Mouse (Mus musculus): Measurements from ENCODE around the gene Rnf187. TPM values are rescaled to one million over a fixed set of nuclear protein-coding genes. Genes with fewer than 3 reads are reported as not detected.

Gene Rnf187
- polyA plus RNA-seq (2017; shearing (Covaris generic)): 11.3 TPM

DNA sequence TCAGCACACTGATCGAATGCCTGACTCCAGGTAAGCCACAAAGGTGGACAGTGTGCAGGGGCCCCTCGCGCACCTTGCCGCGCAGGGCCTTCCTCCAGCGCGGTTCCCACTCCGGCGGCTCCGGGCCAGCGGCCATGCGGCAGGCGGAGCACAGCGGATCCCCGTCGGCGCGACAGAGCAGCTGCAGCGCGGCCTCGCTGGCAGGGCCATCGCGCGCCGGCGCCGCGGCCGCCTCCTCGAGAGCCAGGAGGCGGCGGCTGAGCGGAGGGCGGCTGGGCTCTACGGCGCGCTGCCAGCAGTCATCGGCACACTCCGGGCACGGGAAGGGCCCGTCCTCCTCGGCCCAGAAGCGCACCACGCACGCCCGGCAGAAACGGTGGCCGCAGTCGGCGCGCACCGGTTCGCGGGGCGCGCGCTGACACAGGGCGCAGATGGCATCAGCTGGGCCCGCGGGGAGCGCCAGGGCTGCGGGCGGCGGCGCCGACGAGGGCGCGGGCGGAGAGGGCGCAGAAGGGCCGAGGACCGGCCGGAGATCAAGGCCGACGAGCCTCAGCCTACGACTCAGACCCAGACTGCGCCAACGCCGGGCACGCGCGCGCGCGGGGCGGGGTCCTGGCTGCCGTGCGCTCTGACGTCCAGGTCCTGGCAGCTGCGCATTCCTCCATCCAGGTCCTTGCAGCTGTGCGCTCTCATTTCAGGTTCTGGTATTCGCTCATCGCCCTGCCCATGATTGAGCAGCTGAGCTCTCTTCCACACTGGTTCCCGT is at the start of gene Rnf187:
Gene Rnf187, minus strand, starts transcription at position 595 of the 766 bp plus-strand sequence.

DNA sequence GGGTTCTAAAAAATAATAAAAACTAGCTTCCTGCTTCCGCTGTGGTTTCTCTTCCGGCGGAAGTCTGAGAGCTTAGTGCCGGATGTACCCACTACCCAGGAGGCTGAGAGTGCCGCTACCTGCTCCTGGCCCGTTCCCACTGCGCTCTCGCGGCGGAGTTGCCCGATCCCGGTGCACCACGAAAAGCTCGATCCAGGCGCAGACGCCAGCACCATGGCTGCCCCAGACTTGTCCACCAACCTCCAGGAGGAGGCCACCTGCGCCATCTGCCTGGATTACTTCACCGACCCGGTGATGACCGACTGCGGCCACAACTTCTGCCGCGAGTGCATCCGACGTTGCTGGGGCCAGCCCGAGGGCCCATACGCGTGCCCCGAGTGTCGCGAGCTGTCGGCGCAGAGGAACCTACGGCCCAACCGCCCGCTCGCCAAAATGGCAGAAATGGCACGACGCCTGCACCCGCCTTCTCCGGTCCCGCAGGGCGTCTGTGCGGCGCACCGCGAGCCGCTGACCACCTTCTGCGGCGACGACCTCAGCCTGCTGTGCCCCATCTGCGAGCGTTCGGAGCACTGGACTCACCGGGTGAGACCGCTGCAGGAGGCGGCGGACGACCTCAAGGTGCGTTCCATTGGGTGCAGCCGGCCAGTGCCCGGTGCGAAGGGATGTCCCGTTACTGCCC is 39.5 kb upstream of the Rnf187 start, which contains the start of gene Trim11:
Gene Trim11, plus strand, starts transcription at position 67 of the 679 bp plus-strand sequence.

DNA sequence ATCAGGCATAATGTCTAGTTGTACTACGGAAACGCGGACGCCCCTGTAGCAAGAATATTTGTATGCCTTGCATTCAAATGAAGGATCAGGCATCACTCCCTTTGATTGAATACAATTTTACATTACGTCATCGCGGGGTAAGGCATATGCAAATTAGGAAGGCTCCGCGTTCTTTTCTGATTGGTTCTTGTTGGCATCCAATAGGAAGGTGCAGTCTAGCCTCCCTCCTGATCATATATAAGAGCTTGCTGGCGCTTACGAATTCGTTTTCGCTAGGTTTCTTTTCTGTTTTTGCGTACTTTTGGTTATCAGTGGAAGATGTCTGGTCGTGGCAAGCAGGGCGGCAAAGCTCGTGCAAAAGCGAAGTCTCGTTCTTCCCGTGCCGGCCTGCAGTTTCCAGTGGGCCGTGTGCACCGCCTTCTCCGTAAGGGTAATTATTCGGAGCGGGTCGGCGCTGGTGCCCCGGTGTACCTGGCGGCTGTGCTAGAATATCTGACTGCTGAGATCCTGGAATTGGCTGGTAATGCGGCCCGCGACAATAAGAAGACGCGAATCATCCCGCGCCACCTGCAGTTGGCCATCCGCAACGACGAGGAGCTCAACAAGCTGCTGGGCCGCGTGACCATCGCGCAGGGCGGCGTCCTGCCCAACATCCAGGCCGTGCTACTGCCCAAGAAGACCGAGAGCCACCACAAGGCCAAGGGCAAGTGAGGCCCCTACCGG is 15.9 kb upstream of the Rnf187 start, which contains the start of the genes Hist3h2a and Trim17:
Gene Hist3h2a, plus strand, starts transcription at position 266 of the 723 bp plus-strand sequence.
Gene Trim17, plus strand, starts transcription at position 266 of the 723 bp plus-strand sequence.

DNA sequence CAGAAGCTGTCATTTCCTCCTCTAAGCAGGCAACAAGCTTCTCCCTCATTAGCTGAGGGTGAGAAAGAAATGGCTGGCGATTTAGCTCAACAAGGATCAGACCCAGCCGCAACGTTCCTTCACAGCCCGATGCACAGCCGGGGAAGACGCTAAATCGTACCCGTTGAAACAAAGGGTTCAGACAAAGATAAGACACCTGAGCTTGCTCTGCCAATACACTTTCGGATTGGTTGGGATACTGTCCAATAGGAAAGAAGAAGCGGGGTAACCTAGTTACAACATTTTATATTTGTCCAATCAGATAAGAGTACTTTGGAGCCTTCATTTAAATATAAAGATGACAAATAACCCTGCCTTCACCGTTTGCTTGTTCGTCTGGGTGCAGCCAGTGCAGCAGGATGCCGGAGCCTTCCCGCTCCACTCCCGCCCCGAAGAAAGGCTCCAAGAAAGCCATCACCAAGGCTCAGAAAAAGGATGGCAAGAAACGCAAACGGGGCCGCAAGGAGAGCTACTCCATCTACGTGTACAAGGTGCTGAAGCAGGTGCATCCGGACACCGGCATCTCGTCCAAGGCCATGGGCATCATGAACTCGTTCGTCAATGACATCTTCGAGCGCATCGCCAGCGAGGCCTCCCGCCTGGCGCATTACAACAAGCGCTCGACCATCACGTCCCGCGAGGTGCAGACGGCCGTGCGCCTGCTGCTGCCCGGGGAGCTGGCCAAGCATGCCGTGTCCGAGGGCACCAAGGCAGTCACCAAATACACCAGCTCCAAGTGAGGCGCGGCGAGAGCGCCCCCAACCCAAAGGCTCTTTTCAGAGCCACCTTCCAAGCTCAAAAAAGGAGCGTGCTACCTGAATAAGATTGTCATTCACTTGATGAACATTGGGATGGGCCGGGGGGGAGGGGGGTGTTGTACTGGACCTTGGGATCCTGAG is 10.1 kb upstream of the Rnf187 start, which contains the start of gene Hist3h2ba:
Gene Hist3h2ba, plus strand, starts transcription at position 379 of the 938 bp plus-strand sequence.

DNA sequence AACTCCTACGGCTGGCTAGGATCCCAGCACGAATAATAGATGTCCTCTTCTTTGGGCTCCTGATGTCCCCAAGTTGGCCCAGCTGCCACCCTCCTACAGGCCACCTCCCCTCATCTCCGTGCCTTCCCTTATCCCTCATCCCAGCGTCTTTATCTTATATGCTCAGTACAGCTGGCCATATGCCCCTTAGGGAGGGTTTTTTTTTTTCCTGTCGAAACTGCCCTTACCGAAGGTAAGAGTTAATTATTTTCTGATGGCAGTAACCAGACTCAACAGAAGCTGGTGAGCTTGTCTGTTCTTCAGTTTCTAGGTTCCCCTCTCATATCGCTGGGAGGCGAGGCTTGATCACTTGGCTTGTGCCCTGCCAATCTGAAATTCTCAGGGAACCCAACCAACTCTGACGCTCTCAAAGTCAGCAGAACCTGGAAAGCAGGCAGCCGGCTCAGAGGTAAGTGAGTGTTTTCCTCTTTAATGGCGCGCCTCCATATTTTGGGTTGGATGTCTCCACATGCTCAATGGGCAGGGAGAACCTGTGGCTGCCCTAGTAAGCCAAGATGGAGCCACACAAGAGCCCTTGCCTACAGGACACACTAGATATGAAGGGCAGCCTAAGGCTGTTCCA is 20.9 kb downstream of the Rnf187 start, which contains the start of gene Btnl10:
Gene Btnl10, plus strand, starts transcription at position 164 of the 622 bp plus-strand sequence.

DNA sequence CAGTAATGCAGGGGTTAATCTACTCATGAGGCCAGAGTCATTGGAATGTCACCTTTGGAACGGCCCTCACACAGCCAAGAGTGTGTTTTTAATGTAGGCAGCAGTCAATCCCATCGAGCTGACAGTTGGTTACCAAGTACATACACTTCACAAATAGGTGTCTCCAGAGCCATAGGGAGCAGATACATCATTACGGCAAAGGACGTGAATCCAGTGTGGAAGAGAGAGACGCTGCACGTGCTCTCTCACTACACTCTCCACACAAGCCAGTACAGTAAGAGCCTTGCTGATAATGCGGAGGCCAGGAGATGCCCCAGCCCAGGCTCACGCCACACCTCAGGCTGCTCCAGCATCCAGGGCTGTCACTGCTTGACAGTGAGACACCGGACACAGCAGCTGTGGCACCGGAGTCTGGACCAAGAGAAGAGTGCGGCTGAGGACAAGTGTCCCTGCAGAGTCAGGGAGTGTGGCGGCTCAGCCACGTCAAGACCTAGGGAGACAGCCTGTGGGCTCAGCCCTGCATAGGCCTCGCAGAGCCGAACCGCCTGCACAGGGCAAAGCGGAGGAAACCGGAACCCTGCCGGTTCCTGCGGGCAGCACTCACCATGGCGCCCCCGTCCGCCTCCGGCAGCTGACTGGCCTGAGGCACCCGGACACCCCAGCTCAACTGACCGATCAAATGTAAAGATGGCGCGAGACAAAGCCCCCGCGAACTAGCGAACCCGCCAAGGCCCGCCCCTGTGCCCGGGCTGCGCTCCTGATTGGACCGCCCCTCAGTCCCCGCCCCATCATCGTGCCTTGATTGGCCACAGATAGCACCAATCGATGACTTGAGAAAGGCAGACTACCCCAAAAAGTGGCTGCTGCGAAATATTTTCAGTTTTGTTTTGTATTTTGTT is 35.0 kb downstream of the Rnf187 start, which contains the start of gene Zfp39:
Gene Zfp39, minus strand, starts transcription at position 715 of the 899 bp plus-strand sequence.

Other genes with a start within 250 kb of the Rnf187 start
- gene Olfr319, start 239.8 kb downstream of the Rnf187 start, polyA plus RNA-seq (2017; shearing (Covaris generic)): not detected
- gene Olfr318, start 214.9 kb downstream of the Rnf187 start, polyA plus RNA-seq (2017; shearing (Covaris generic)): not detected
- not detected for gene Olfr317, start 199.7 kb downstream of the Rnf187 start, polyA plus RNA-seq (2017; shearing (Covaris generic))
- gene Olfr316, start 186.2 kb downstream of the Rnf187 start, polyA plus RNA-seq (2017; shearing (Covaris generic)): not detected
- not detected for gene Olfr315, start 165.7 kb downstream of the Rnf187 start, polyA plus RNA-seq (2017; shearing (Covaris generic))
- gene Olfr314, start 156.0 kb downstream of the Rnf187 start, polyA plus RNA-seq (2017; shearing (Covaris generic)): not detected
- not detected for gene Fam183b, start 137.0 kb downstream of the Rnf187 start, polyA plus RNA-seq (2017; shearing (Covaris generic))
- not detected for gene Olfr313, start 123.9 kb downstream of the Rnf187 start, polyA plus RNA-seq (2017; shearing (Covaris generic))
- gene Olfr312, start 109.7 kb downstream of the Rnf187 start, polyA plus RNA-seq (2017; shearing (Covaris generic)): not detected
- not detected for gene Olfr311, start 99.7 kb downstream of the Rnf187 start, polyA plus RNA-seq (2017; shearing (Covaris generic))
- gene Gm12258, start 91.8 kb downstream of the Rnf187 start, polyA plus RNA-seq (2017; shearing (Covaris generic)): 9.8 TPM
- gene 2810021J22Rik, start 71.7 kb downstream of the Rnf187 start, polyA plus RNA-seq (2017; shearing (Covaris generic)): 16.4 TPM
- 12.4 TPM for gene Zfp39, start 34.7 kb downstream of the Rnf187 start, polyA plus RNA-seq (2017; shearing (Covaris generic))
- gene Btnl10, start 21.0 kb downstream of the Rnf187 start, polyA plus RNA-seq (2017; shearing (Covaris generic)): 0.32 TPM
- 21.6 TPM for gene Hist3h2ba, start 10.0 kb upstream of the Rnf187 start, polyA plus RNA-seq (2017; shearing (Covaris generic))
- 22.1 TPM for gene Hist3h2a, start 15.8 kb upstream of the Rnf187 start, polyA plus RNA-seq (2017; shearing (Covaris generic))
- gene Trim17, start 15.8 kb upstream of the Rnf187 start, polyA plus RNA-seq (2017; shearing (Covaris generic)): 0.26 TPM
- 33.6 TPM for gene Trim11, start 39.2 kb upstream of the Rnf187 start, polyA plus RNA-seq (2017; shearing (Covaris generic))
- gene Obscn, start 197.5 kb upstream of the Rnf187 start, polyA plus RNA-seq (2017; shearing (Covaris generic)): not detected
- gene Iba57, start 224.8 kb upstream of the Rnf187 start, polyA plus RNA-seq (2017; shearing (Covaris generic)): 2.3 TPM
- not detected for gene Gjc2, start 244.3 kb upstream of the Rnf187 start, polyA plus RNA-seq (2017; shearing (Covaris generic))

Data from activated CD4-positive, CD25-positive, alpha-beta regulatory T cell, adult 9 weeks (primary cell).